Mouse (Mus musculus) bone marrow, adult 2 months (tissue): Measurements from ENCODE around the gene Abcg4.

Source experiments
- CTCF ChIP-seq: fragments of 200-500 bp; IDR thresholded peaks from 2 replicates; pipeline ENCODE4 v1.5.1; 2011; ENCODE audit warnings: low read length, control low read depth; ENCODE audit not compliant: control insufficient read depth, insufficient read depth
- POLR2A ChIP-seq: fragments of 200-500 bp; IDR thresholded peaks from 2 replicates; pipeline ENCODE4 v1.6.1; 2011; ENCODE audit warnings: low read depth, mild to moderate bottlenecking, control low read depth, low read length, borderline replicate concordance; ENCODE audit not compliant: control insufficient read depth

- no peak for TF ChIP-seq POLR2A
- no peak for TF ChIP-seq CTCF
These were observed 18.4 kb downstream of the Abcg4 start for GRCm38 (mm10) chr9:44269973-44270372.
